Mouse (Mus musculus) cerebellum, adult 9-11 months (tissue): ENCODE data around the gene Gabrb1.

Experiments
- DNase-seq: peaks from one replicate; pipeline ENCODE4 v3.0.0; 2022

The Gabrb1 gene

GRCm38 (mm10) chr5:71842241-71842640 lies 184.3 kb downstream of the Gabrb1 start:
- no peak for DNase-seq

- DNase-seq, result no peak
These were observed 240.3 kb downstream of the Gabrb1 start for GRCm38 (mm10) chr5:71898214-71898613.

GRCm38 (mm10) chr5:71903399-71903798 lies 245.5 kb downstream of the Gabrb1 start:
- DNase-seq, result no peak

- DNase-seq, result no peak
These were observed 256.1 kb downstream of the Gabrb1 start for GRCm38 (mm10) chr5:71914028-71914427.

- no peak for DNase-seq
These were observed 257.8 kb downstream of the Gabrb1 start for GRCm38 (mm10) chr5:71915711-71916110.

GRCm38 (mm10) chr5:71917206-71917605 lies 259.3 kb downstream of the Gabrb1 start:
- DNase-seq, result peak; percentile 20

GRCm38 (mm10) chr5:71923636-71924035 lies 265.7 kb downstream of the Gabrb1 start:
- no peak for DNase-seq

- no peak for DNase-seq
These were observed 268.4 kb downstream of the Gabrb1 start for GRCm38 (mm10) chr5:71926336-71926735.

GRCm38 (mm10) chr5:71930036-71930435 lies 272.1 kb downstream of the Gabrb1 start:
- DNase-seq, result no peak

- DNase-seq, result no peak
These were observed 293.5 kb downstream of the Gabrb1 start for GRCm38 (mm10) chr5:71951398-71951797.

- DNase-seq, result no peak
These were observed 297.3 kb downstream of the Gabrb1 start for GRCm38 (mm10) chr5:71955070-71955685.

GRCm38 (mm10) chr5:71964876-71965432 lies 307.0 kb downstream of the Gabrb1 start:
- DNase-seq, result no peak

GRCm38 (mm10) chr5:71965529-71965928 lies 307.6 kb downstream of the Gabrb1 start:
- DNase-seq, result no peak

GRCm38 (mm10) chr5:71970140-71970800 lies 312.4 kb downstream of the Gabrb1 start:
- no peak for DNase-seq

- no peak for DNase-seq
These were observed 314.9 kb downstream of the Gabrb1 start for GRCm38 (mm10) chr5:71972831-71973230.

GRCm38 (mm10) chr5:71976133-71976532 lies 318.2 kb downstream of the Gabrb1 start:
- no peak for DNase-seq

- peak; percentile 59 for DNase-seq
These were observed 318.7 kb downstream of the Gabrb1 start for GRCm38 (mm10) chr5:71976571-71977061.

GRCm38 (mm10) chr5:71986561-71986960 lies 328.6 kb downstream of the Gabrb1 start:
- no peak for DNase-seq

- DNase-seq, result peak; percentile 84
These were observed 329.1 kb downstream of the Gabrb1 start for GRCm38 (mm10) chr5:71986983-71987398.

GRCm38 (mm10) chr5:71999466-71999865 lies 341.6 kb downstream of the Gabrb1 start:
- no peak for DNase-seq

- DNase-seq, result no peak
These were observed 346.0 kb downstream of the Gabrb1 start for GRCm38 (mm10) chr5:72003811-72004435.

- no peak for DNase-seq
These were observed 379.0 kb downstream of the Gabrb1 start for GRCm38 (mm10) chr5:72036954-72037353.
